ENCODE assay signal across 16 mouse cellular contexts in the genomic region with DNA sequence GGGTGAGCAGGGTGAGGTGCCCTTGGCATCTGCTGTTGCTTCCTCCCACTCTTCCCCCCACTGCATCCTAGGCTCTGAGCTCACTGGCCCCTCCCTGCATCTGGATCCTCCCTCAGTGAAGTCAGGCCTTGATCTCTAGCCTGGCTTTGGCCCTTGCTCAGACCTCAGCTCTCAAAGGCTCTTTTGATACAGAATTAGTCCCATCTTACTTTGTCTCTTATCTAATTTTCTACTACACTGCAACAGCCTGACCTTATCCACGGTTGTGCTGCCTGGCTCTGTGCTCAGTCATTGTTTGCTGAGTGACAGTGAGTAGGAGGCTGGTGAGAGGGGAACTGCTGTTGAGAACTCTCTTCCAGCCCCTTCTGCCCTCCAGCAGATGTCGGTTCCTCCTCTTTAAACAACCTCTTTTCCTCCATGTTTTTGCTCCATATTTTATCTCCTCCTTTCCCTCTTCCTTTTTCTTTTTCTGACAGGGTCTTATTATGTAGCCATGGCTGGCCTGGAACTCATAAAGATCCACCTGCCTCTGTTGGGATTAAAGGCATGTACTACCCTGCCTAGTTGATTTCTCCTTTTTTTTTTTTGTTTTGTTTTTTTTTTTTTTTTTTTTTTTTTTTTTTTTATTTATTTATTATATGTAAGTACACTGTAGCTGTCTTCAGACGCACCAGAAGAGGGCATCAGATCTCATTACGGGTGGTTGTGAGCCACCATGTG. TPM values are rescaled to one million over a fixed set of nuclear protein-coding genes. Genes with fewer than 3 reads are reported as not detected.
DNase-seq lines count a peak whose midpoint lies in the region; ATAC-seq and TF ChIP-seq lines count a peak whose summit lies in the region.
"Had no signal": no experiment of that assay in that cellular context is flagged by ENCODE, and none has a peak within 500 bp of the region (broad histone marks: within the 10 kb centered on the region; RNA-seq: fewer than 3 reads in every experiment).

No protein-coding gene starts in this region.

- H3K27me3 ChIP-seq in heart, embryonic 15.5 days, result no peaks in the 10 kb centered on the region
- H3K27me3 ChIP-seq in heart, adult 2 months (ENCODE audit: control insufficient read depth, insufficient read depth, low read length), result no peaks in the 10 kb centered on the region
- H3K27me3 ChIP-seq in megakaryocyte, embryonic 14.5 days (replicated peaks), result no peaks in the 10 kb centered on the region
- no peaks in the 10 kb centered on the region for H3K27me3 ChIP-seq in liver, embryonic 12.5 days (replicated peaks)
- no peaks in the 10 kb centered on the region for H3K27me3 ChIP-seq in midbrain, embryonic 15.5 days (replicated peaks)
- H3K27me3 ChIP-seq: embryonic facial prominence, embryonic 15.5 days; limb, embryonic 13.5 days had no signal

- DNase-seq in heart, adult 2 months, result no peak
- DNase-seq in adrenal gland, postnatal 36 days, result no peak
- DNase-seq: adrenal gland, postnatal 25 days; cerebellum, adult 8-10 months; forebrain, postnatal 0 days; heart, adult 11 months; kidney, adult 18-20 months; midbrain, embryonic 14.5 days; spleen, adult 18-20 months had no signal

- 0 out of 2 replicates have a peak, but pooled peaks have one; percentile 39 for ATAC-seq in heart, embryonic 15.5 days (replicated peaks; ENCODE audit: insufficient number of reproducible peaks, insufficient read depth, low FRiP score, low read depth)
- no peak for ATAC-seq in megakaryocyte, adult 5-6 weeks (ENCODE audit: poor library complexity, severe bottlenecking)
- peak; percentile 69 for ATAC-seq in liver, embryonic 12.5 days
- no peak for ATAC-seq in midbrain, embryonic 15.5 days (replicated peaks)
- ATAC-seq: forebrain, postnatal 0 days had no signal

- peaks cover 7% of the 10 kb centered on the region for H3K4me1 ChIP-seq in heart, embryonic 15.5 days (replicated peaks)
- H3K4me1 ChIP-seq in heart, adult 2 months (ENCODE audit: control insufficient read depth, insufficient read depth, low read length), result peaks cover 4% of the 10 kb centered on the region; the same call in 1 of the 2 replicates
- H3K4me1 ChIP-seq in megakaryocyte, embryonic 14.5 days, result peaks cover 52% of the 10 kb centered on the region
- peaks cover 51% of the 10 kb centered on the region for H3K4me1 ChIP-seq in liver, embryonic 12.5 days
- no peaks in the 10 kb centered on the region for H3K4me1 ChIP-seq in midbrain, embryonic 15.5 days
- H3K4me1 ChIP-seq: embryonic facial prominence, embryonic 15.5 days; limb, embryonic 13.5 days had no signal

- H3K27ac ChIP-seq in heart, embryonic 15.5 days, result no peak overlapping the region
- H3K27ac ChIP-seq in heart, adult 2 months, result no peak overlapping the region
- H3K27ac ChIP-seq in liver, embryonic 12.5 days, result peak overlapping the region; percentile 34; the same call in 1 of the 2 replicates
- no peak overlapping the region for H3K27ac ChIP-seq in midbrain, embryonic 15.5 days
- H3K27ac ChIP-seq: embryonic facial prominence, embryonic 15.5 days; limb, embryonic 13.5 days had no signal

- no peaks in the 10 kb centered on the region for H3K9me3 ChIP-seq in heart, embryonic 15.5 days (replicated peaks)
- H3K9me3 ChIP-seq in megakaryocyte, embryonic 14.5 days, result no peaks in the 10 kb centered on the region
- no peaks in the 10 kb centered on the region for H3K9me3 ChIP-seq in liver, embryonic 12.5 days (replicated peaks)
- no peaks in the 10 kb centered on the region for H3K9me3 ChIP-seq in midbrain, embryonic 15.5 days
- H3K9me3 ChIP-seq: embryonic facial prominence, embryonic 15.5 days; limb, embryonic 13.5 days had no signal

- WGBS in heart, embryonic 15.5 days, result 38% methylated on average over 4 of the region's 4 CpGs
- 45% methylated on average over 4 of the region's 4 CpGs for WGBS in heart, adult 2 months
- WGBS in liver, embryonic 12.5 days (ENCODE audit: insufficient replicate concordance), result 31% methylated on average over 3 of the region's 4 CpGs
- WGBS in midbrain, embryonic 15.5 days, result 57% methylated on average over 3 of the region's 4 CpGs

- H3K4me2 ChIP-seq in heart, embryonic 15.5 days, result no peak overlapping the region
- no peak overlapping the region for H3K4me2 ChIP-seq in liver, embryonic 12.5 days
- H3K4me2 ChIP-seq in midbrain, embryonic 15.5 days, result no peak overlapping the region
- H3K4me2 ChIP-seq: embryonic facial prominence, embryonic 15.5 days; limb, embryonic 13.5 days had no signal

- no peak for TF ChIP-seq POLR2A in heart, adult 2 months (IDR thresholded peaks at IDR 0.05; ENCODE audit: insufficient read depth, low read depth, low read length)

- TF ChIP-seq EP300 in heart, adult 2 months (IDR thresholded peaks at IDR 0.05; ENCODE audit: insufficient read depth, low read depth, low read length), result no peak

- intact Hi-C loops in heart, adult 2 months (cut with DNase I), result no loop called here

- H3K4me3 ChIP-seq in heart, embryonic 15.5 days, result no peak overlapping the region
- no peak overlapping the region for H3K4me3 ChIP-seq in heart, adult 2 months
- H3K4me3 ChIP-seq in megakaryocyte, embryonic 14.5 days (replicated peaks), result peak overlapping the region; percentile 72
- no peak overlapping the region for H3K4me3 ChIP-seq in liver, embryonic 12.5 days
- no peak overlapping the region for H3K4me3 ChIP-seq in midbrain, embryonic 15.5 days
- H3K4me3 ChIP-seq: embryonic facial prominence, embryonic 15.5 days; limb, embryonic 13.5 days had no signal

- 0 out of 2 replicates have a peak overlapping the region, but pooled peaks have one; percentile 14 for H3K9ac ChIP-seq in heart, embryonic 15.5 days
- H3K9ac ChIP-seq in heart, adult 2 months (ENCODE audit: low read depth, low read length), result no peak overlapping the region
- no peak overlapping the region for H3K9ac ChIP-seq in liver, embryonic 12.5 days
- H3K9ac ChIP-seq in midbrain, embryonic 15.5 days, result no peak overlapping the region
- H3K9ac ChIP-seq: embryonic facial prominence, embryonic 15.5 days; forebrain, postnatal 0 days; limb, embryonic 13.5 days had no signal

- no peaks in the 10 kb centered on the region for H3K79me2 ChIP-seq in heart, adult 2 months (replicated peaks; ENCODE audit: control insufficient read depth, insufficient read depth, low read length)

- H3K36me3 ChIP-seq in heart, embryonic 15.5 days, result 0 out of 2 replicates have a peak, but pooled peaks cover 14% of the 10 kb centered on the region
- H3K36me3 ChIP-seq in heart, adult 2 months (ENCODE audit: control insufficient read depth, insufficient read depth, low read length), result no peaks in the 10 kb centered on the region
- peaks cover 25% of the 10 kb centered on the region for H3K36me3 ChIP-seq in megakaryocyte, embryonic 14.5 days (replicated peaks; ENCODE audit: low read length)
- H3K36me3 ChIP-seq in liver, embryonic 12.5 days, result peaks cover 16% of the 10 kb centered on the region
- H3K36me3 ChIP-seq in midbrain, embryonic 15.5 days (replicated peaks), result peaks cover 4% of the 10 kb centered on the region

- TF ChIP-seq CTCF in heart, adult 2 months (IDR thresholded peaks at IDR 0.05), result no peak

RNA-seq across cellular contexts. Expression of a gene that starts 23.0 kb away (rescaled TPM):
- 15.0 and 20.4 TPM in 2 replicates for polyA plus RNA-seq in heart, embryonic 15.5 days (2015; fragmentation: Nextera tagmentation; extraction: Ambion mirVana)
- total RNA-seq in heart, adult 2 months (2021), result 10 to 100 TPM; 14.0 to 16.2 TPM
- 14.2 and 16.0 TPM in 2 replicates for polyA plus RNA-seq in heart, adult 2 months (2012; rRNA removed)
- 4.3 and 8.5 TPM in 2 replicates for polyA plus RNA-seq in megakaryocyte, embryonic 14.5 days (2012; ENCODE audit: insufficient read depth, low replicate concordance)
- total RNA-seq in megakaryocyte, adult 5-6 weeks (2015), result 3.4 and 5.9 TPM in 2 replicates
- total RNA-seq in megakaryocyte, adult 5-6 weeks (2017), result 20.0 and 20.7 TPM in 2 replicates
- 17.6 and 18.1 TPM in 2 replicates for polyA plus RNA-seq in liver, embryonic 12.5 days (2016; fragmentation: Nextera tagmentation; extraction: Ambion mirVana)
- 10 to 100 TPM; 15.9 to 23.8 TPM for total RNA-seq in adrenal gland, postnatal 36 days (2021)
- 82.5 and 82.6 TPM in 2 replicates for polyA plus RNA-seq in midbrain, embryonic 15.5 days (2015; fragmentation: Nextera tagmentation; extraction: Ambion mirVana)

RNA-seq across cellular contexts. Expression of a gene that starts 52.3 kb away (rescaled TPM):
- 137 and 152 TPM in 2 replicates for polyA plus RNA-seq in heart, embryonic 15.5 days (2015; fragmentation: Nextera tagmentation; extraction: Ambion mirVana)
- 10 to 100 TPM; 75.7 to 79.2 TPM for total RNA-seq in heart, adult 2 months (2021)
- polyA plus RNA-seq in heart, adult 2 months (2012; rRNA removed), result 92.2 and 110 TPM in 2 replicates
- 8.4 and 45.2 TPM in 2 replicates for polyA plus RNA-seq in megakaryocyte, embryonic 14.5 days (2012; ENCODE audit: insufficient read depth, low replicate concordance)
- total RNA-seq in megakaryocyte, adult 5-6 weeks (2015), result 17.0 and 28.2 TPM in 2 replicates
- 44.6 and 50.8 TPM in 2 replicates for total RNA-seq in megakaryocyte, adult 5-6 weeks (2017)
- polyA plus RNA-seq in liver, embryonic 12.5 days (2016; fragmentation: Nextera tagmentation; extraction: Ambion mirVana), result 171 and 181 TPM in 2 replicates
- 10 to 100 TPM; 39.9 to 42.4 TPM for total RNA-seq in adrenal gland, postnatal 36 days (2021)
- polyA plus RNA-seq in midbrain, embryonic 15.5 days (2015; fragmentation: Nextera tagmentation; extraction: Ambion mirVana), result 98.7 and 104 TPM in 2 replicates

Comparison
In these comparisons a context has a peak if more than half of its experiments do, and no peak if none do; other contexts are left out.
1. ATAC-seq: peak in heart, embryonic 15.5 days (single experiment) and liver, embryonic 12.5 days (single experiment); none in megakaryocyte, adult 5-6 weeks (single experiment) and midbrain, embryonic 15.5 days (single experiment).